Mouse (Mus musculus) spleen, adult 2 months (tissue): Measurements from ENCODE around the gene Trim59. TPM values are rescaled to one million over a fixed set of nuclear protein-coding genes. Genes with fewer than 3 reads are reported as not detected.
"Not testable (repeated sequence)": the region's sequence is repeated elsewhere in the genome, so short reads cannot be mapped to it uniquely, and the experiment has no call there.

ENCODE experiments used
- DNase-seq, 2 experiments: peaks; one replicate each; pipeline versions ENCODE4 v3.0.0 to v3.0.0-alpha.2; 2012 to 2021; ENCODE audit warnings: low spot score in 2 of 2, low read depth in 1 of 2
- H3K27ac ChIP-seq: fragments of 200-500 bp; 2 replicates; pipeline ENCODE4 v1.5.1; 2012; ENCODE audit warnings: low read length, inconsistent platforms; ENCODE audit not compliant: insufficient read depth
- H3K27me3 ChIP-seq: fragments of 200-500 bp; 2 replicates; pipeline ENCODE4 v1.6.1; 2012; ENCODE audit warnings: mild to moderate bottlenecking, moderate library complexity, low read length, inconsistent platforms; ENCODE audit not compliant: control insufficient read depth, insufficient read depth
- H3K36me3 ChIP-seq: fragments of 200-500 bp; 2 replicates; pipeline ENCODE4 v1.6.1; 2012; ENCODE audit warnings: mild to moderate bottlenecking, low read length, inconsistent platforms; ENCODE audit not compliant: control insufficient read depth, insufficient read depth
- H3K4me1 ChIP-seq: fragments of 200-500 bp; 2 replicates; pipeline ENCODE4 v1.6.1; 2011; ENCODE audit warnings: inconsistent platforms; ENCODE audit not compliant: control insufficient read depth, insufficient read depth, insufficient read length
- H3K4me3 ChIP-seq: fragments of 200-500 bp; 2 replicates; pipeline ENCODE4 v1.5.1; 2011; ENCODE audit warnings: mild to moderate bottlenecking, inconsistent platforms; ENCODE audit not compliant: insufficient read depth, insufficient read length; ENCODE audit errors: extremely low read depth
- CTCF ChIP-seq: fragments of 200-500 bp; IDR thresholded peaks from 2 replicates; pipeline ENCODE4 v1.5.1; 2011; ENCODE audit warnings: mild to moderate bottlenecking, inconsistent platforms; ENCODE audit not compliant: insufficient read depth, insufficient read length, insufficient replicate concordance; ENCODE audit errors: extremely low read depth
- POLR2A ChIP-seq: fragments of 200-500 bp; IDR thresholded peaks from 2 replicates; pipeline ENCODE4 v1.6.1; 2011; ENCODE audit warnings: low read depth, low read length, inconsistent platforms
- WGBS: fragments of 180-500 bp; shearing (Covaris S2); methylation state at CpG from one replicate; pipeline ENCODE4 v1.1.7; 2018; 5-methylcytosine and 5-hydroxymethylcytosine counted together
- polyA plus RNA-seq: library from polyadenylated mRNA; depleted of rRNA; stranded (reverse); fragments of >200 nt; gene quantifications from 2 replicates; pipeline ENCODE4 v1.2.3, GENCODE M21; 2012

Trim59 gene
- polyA plus RNA-seq, 1 experiment: 3.7 TPM

DNA sequence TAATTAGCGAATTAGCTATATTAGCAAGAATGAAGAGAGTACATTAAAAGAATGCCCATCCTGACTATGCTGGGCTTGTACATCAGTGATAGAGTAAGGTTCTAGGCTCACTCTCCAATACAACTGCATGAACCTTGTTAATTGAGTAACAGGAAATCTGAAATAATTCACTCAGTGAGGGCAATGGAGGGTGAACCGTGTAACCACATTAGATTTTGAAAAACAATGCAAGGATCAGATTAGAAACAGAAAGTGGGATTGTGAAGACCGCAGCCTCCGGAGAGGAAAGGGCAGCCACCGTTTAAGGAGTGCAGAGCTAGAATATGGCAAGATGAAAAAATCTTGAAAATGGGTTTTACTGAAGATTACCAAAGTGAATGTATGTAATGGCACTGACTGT lies 3.3 kb downstream of the Trim59 start:
- H3K27ac ChIP-seq: 0 out of 2 replicates have a peak overlapping the region, but pooled peaks have one; percentile 20
- no peaks in the 10 kb centered on the region for H3K27me3 ChIP-seq
- peak; percentile 32 to 53 for DNase-seq
- H3K4me3 ChIP-seq: peak overlapping the region; percentile 7
- H3K4me1 ChIP-seq: no peaks in the 10 kb centered on the region; the same call in none of the 2 replicates
- WGBS: 19% methylated on average over 5 of the region's 5 CpGs
- no peak for TF ChIP-seq POLR2A
- TF ChIP-seq CTCF: no peak
- H3K36me3 ChIP-seq: peaks cover 6% of the 10 kb centered on the region; the same call in 1 of the 2 replicates

DNA sequence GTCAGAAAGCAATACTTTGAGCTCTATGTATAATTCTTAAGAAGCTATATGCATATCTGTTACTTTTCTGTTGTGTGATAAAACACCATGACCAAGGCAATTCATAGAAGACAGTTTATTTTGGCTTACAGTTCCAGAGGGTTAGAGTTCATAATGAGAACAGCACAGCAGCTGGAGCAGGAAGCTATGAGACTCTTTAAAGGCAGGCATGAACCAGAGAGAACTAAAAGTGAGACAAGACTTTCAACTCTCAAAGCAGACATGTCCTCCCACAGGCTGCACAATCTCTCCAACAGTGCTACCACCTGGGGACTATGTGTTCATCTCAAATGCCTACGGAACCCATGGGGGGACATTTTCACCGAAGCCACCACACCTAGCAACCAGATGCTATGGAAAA lies 4.5 kb downstream of the Trim59 start:
- no peak overlapping the region for H3K4me3 ChIP-seq
- H3K27ac ChIP-seq: peak overlapping the region; percentile 69
- no peaks in the 10 kb centered on the region; the same call in none of the 2 replicates for H3K4me1 ChIP-seq
- no peak for DNase-seq
- no peak for TF ChIP-seq CTCF
- no peak for TF ChIP-seq POLR2A
- peaks cover 8% of the 10 kb centered on the region; the same call in 1 of the 2 replicates for H3K36me3 ChIP-seq
- 80% methylated on average over 2 of the region's 2 CpGs for WGBS
- H3K27me3 ChIP-seq: no peaks in the 10 kb centered on the region

DNA sequence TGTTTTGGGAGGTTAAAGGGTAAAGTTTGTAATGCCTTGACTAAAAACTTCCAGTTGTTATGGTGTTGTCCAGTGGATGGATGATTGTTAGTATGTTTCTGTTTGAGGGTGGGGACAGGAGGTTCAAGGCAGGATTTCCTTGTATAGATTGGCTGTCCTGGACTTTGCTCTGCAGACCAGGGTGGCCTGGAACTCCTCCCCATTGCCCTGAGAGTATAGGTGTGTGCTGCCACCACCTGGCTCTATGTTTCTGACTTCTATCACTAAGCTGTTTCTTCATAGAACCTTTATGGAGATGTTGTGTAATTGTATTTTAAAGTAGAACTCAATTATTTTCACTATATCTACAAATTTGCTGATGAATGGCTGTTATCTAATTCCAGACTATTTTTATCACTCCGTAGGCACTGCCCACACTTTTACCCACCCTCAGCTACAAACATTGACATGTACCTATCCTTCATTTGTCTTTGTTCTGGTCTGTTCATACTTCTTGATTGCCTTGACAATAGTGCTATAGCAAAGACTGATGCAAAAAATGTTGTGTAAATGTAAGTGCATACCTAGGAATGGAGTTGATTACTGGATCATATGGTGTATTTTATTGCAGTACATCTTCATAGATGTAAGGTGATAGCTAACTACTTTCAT lies 18.3 kb downstream of the Trim59 start:
- H3K27me3 ChIP-seq: no peaks in the 10 kb centered on the region
- H3K4me1 ChIP-seq: no peaks in the 10 kb centered on the region
- DNase-seq: no peak
- WGBS: 96% methylated on average over 1 of the region's 1 CpGs
- peaks cover 36% of the 10 kb centered on the region for H3K36me3 ChIP-seq
- H3K4me3 ChIP-seq: no peak overlapping the region
- no peak overlapping the region for H3K27ac ChIP-seq
- no peak for TF ChIP-seq POLR2A
- TF ChIP-seq CTCF: no peak

DNA sequence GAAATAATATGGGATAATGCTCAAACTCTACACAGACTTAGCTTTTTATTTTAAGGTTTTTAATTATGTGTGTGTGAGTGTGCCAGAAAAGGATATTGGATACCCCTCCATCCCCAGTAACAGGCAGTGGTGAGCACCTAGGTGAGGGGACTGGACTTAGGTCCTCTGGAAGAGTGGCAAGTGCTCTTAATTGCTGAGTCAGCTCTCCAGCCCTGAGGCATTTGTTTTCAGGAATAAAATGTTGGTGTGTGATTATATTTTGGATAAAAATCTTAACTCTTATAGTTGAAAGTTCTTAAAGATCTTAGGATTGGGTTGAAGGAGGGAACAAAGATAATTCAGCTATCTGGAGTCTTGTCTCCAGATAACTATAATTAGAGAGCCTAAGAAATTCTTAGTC lies 23.8 kb downstream of the Trim59 start:
- peaks cover 26% of the 10 kb centered on the region for H3K36me3 ChIP-seq
- no peak for TF ChIP-seq CTCF
- TF ChIP-seq POLR2A: no peak
- H3K4me3 ChIP-seq: no peak overlapping the region
- H3K4me1 ChIP-seq: no peaks in the 10 kb centered on the region
- DNase-seq: no peak
- no peak overlapping the region for H3K27ac ChIP-seq
- H3K27me3 ChIP-seq: no peaks in the 10 kb centered on the region

DNA sequence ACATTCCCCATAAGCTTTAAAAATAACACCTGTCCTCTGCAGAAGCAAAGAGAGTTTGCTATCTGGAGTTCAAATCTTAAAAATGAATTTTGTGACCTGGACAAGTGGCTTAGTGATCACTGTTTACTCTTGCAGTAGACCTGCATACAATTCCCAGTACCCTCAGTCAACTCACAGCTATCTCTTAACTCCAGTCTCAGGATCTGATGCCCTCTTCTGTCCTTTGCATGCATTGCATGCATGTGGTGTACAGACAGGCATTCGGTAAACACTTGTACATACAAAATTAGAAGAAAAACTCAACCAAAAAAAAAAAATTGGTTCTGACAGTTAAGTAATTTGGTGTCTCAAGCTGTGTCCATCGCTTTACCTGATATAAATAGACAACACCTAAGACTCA lies 24.3 kb downstream of the Trim59 start:
- H3K4me1 ChIP-seq: no peaks in the 10 kb centered on the region
- H3K36me3 ChIP-seq: peaks cover 23% of the 10 kb centered on the region
- no peak overlapping the region for H3K4me3 ChIP-seq
- TF ChIP-seq POLR2A (no peak), CTCF (peak; percentile 13; the same call in 1 of the 2 replicates)
- DNase-seq: no peak
- H3K27ac ChIP-seq: no peak overlapping the region
- 90% methylated on average over 2 of the region's 2 CpGs for WGBS
- no peaks in the 10 kb centered on the region for H3K27me3 ChIP-seq

DNA sequence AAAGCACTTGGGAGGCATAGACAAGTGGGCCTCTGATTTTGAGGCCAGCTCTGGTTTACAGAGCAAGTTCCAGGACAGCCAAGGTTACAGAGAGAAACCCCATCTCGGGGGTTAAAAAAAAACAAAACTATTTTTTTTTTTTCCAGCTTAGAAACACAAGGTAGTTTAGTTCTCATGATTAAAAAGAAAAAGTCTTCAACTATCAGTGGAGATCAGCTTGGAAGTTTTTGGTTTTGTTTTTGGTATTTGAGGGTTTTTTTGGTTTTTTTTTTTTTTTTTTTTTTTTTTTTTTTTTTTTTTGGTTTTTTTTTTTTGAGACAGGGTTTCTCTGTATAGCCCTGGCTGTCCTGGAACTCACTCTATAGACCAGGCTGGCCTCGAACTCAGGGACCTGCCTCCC lies 25.9 kb downstream of the Trim59 start:
- not testable (repeated sequence) for H3K27ac ChIP-seq, DNase-seq, H3K4me1 ChIP-seq, H3K4me3 ChIP-seq, H3K27me3 ChIP-seq
- peaks cover 18% of the 10 kb centered on the region for H3K36me3 ChIP-seq
- 92% methylated on average over 2 of the region's 2 CpGs for WGBS

DNA sequence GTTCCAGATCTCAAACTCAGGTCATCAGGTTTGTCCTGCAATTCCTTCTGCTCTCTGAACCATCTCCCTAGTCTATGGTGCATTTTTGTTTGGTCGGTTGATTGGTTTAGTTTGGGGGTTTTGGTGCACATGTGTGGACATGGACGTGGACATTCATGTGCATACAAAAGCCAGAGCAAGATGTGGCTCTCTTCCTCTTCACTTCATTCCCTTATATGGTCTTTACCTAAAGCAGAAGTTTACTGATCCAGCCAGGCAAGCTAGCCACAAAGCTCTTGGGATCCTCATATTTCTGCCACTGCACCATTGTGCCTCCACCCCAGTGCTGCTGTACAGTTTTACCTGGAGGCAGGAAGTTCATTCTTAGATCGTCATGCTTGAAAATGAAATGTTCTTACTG lies 27.4 kb downstream of the Trim59 start:
- TF ChIP-seq POLR2A (no peak), CTCF (no peak)
- H3K27me3 ChIP-seq: no peaks in the 10 kb centered on the region
- DNase-seq: peak; percentile 42 to 47
- 44% methylated on average over 3 of the region's 3 CpGs for WGBS
- H3K27ac ChIP-seq: peak overlapping the region; percentile 26
- H3K36me3 ChIP-seq: peaks cover 15% of the 10 kb centered on the region
- peaks cover 3% of the 10 kb centered on the region for H3K4me1 ChIP-seq
- no peak overlapping the region for H3K4me3 ChIP-seq
